Mouse (Mus musculus): Measurements from ENCODE around the gene Zfp775. TPM values are rescaled to one million over a fixed set of nuclear protein-coding genes. Genes with fewer than 3 reads are reported as not detected.

Zfp775 gene
- polyA plus RNA-seq, 1 experiment from 2014 or later, result 9.8 TPM

DNA sequence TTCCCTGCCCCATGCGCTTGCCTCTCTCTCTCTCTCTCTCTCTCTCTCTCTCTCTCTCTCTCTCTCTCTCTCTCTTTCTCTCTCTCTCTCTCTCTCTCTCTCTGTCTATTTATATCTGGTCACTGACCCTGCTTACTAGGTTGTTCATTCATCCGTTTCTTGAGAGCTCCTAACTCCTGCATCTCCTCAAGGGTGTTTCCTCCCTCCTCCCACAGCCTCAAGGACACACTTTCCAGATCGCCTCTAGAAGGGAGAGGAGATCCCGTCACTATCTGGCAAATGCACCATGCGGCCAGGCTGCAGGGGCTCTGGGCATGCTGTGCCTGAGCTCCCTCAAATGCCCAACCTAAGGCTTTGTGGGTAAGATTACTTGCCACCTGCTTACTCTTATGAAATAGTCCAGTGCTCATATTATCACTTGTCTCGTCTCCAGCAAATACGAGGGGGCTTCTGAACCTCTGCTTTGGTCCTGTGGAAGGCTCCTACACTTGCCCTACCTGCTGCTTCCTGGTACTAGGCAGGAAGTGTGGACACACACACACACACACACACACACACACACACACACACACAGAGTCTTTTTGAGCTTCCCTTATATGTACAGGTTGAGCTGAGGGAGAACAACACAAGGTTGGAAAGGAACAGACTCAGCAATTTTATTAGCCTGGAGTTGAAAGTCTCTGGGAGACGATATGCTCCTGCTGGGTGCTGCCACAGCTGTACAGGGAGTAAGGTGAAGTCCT, 32.6 kb upstream of the Zfp775 start:
- WGBS, result 88% methylated on average over 8 of the region's 8 CpGs
- Histone ChIP-seq H3K9me3 (peaks cover 5% of the 10 kb centered on the region; the same call in 1 of the 2 replicates), H3K4me1 (peaks cover 14% of the 10 kb centered on the region; the same call in 1 of the 2 replicates), H3K36me3 (peaks cover 17% of the 10 kb centered on the region), H3K4me2 (no peak overlapping the region), H3K9ac (no peak overlapping the region), H3K27me3 (no peaks in the 10 kb centered on the region), H3K27ac (no peak overlapping the region), H3K4me3 (no peak overlapping the region)
- ATAC-seq (ENCODE audit: insufficient number of reproducible peaks, insufficient read depth, low FRiP score, low TSS enrichment, low read depth), result no peak

DNA sequence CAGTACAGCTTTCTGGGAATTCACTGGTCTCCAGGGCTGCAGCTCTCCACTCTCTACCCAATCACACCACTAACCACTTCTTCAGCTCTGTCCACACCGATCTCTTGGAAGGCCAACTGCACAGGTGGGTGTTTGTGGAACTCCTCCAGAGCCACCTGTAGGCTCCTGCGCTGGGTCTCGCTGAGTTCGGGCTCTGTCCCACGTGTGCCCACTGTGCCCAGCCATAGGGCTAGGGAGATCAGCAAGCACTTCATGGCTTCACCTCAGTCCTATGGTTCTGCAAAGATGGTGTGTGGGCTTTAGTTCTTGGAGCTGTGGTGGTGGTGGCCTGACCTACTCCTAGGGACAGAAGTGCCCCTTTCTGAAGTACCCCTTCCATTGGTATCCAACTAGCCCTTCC, 29.8 kb upstream of the Zfp775 start:
- Histone ChIP-seq H3K4me3 (no peak overlapping the region), H3K4me1 (peaks cover 5% of the 10 kb centered on the region; the same call in 1 of the 2 replicates), H3K27ac (no peak overlapping the region), H3K36me3 (peaks cover 7% of the 10 kb centered on the region), H3K9me3 (peaks cover 5% of the 10 kb centered on the region; the same call in 1 of the 2 replicates), H3K9ac (no peak overlapping the region), H3K4me2 (no peak overlapping the region), H3K27me3 (no peaks in the 10 kb centered on the region)
- WGBS, result 93% methylated on average over 5 of the region's 5 CpGs
- no peak for ATAC-seq (ENCODE audit: insufficient number of reproducible peaks, insufficient read depth, low FRiP score, low TSS enrichment, low read depth)

- Histone ChIP-seq H3K4me2 (no peak within 1 kb of the TSS), H3K27me3 (no peaks in the 10 kb centered on the region), H3K9ac (no peak within 1 kb of the TSS), H3K4me1 (peaks cover 5% of the 10 kb centered on the region; the same call in 1 of the 2 replicates), H3K9me3 (peaks cover 5% of the 10 kb centered on the region; the same call in 1 of the 2 replicates), H3K36me3 (peaks cover 7% of the 10 kb centered on the region), H3K27ac (no peak within 1 kb of the TSS), H3K4me3 (no peak within 1 kb of the TSS)
- ATAC-seq (ENCODE audit: insufficient number of reproducible peaks, insufficient read depth, low FRiP score, low TSS enrichment, low read depth), result no peak
- 18% methylated on average over 6 of the region's 6 CpGs for WGBS
Observed at GRCm38 (mm10) chr6:48572572-48573061, 29.2 kb upstream of the Zfp775 start, which contains the start of gene Rarres2. Gene Rarres2, minus strand, starts transcription at chr6:48572789.

- WGBS, result 39% methylated on average over 10 of the region's 10 CpGs
- Histone ChIP-seq H3K27ac (no peak overlapping the region), H3K9me3 (peaks cover 5% of the 10 kb centered on the region; the same call in 1 of the 2 replicates), H3K36me3 (peaks cover 7% of the 10 kb centered on the region), H3K4me1 (peaks cover 9% of the 10 kb centered on the region; the same call in 1 of the 2 replicates), H3K4me3 (no peak overlapping the region), H3K27me3 (no peaks in the 10 kb centered on the region), H3K4me2 (no peak overlapping the region), H3K9ac (no peak overlapping the region)
- no peak for ATAC-seq (ENCODE audit: insufficient number of reproducible peaks, insufficient read depth, low FRiP score, low TSS enrichment, low read depth)
Observed at GRCm38 (mm10) chr6:48573280-48573679, 28.6 kb upstream of the Zfp775 start.

GRCm38 (mm10) chr6:48573981-48574380, 27.9 kb upstream of the Zfp775 start:
- Histone ChIP-seq H3K9ac (no peak overlapping the region), H3K27me3 (no peaks in the 10 kb centered on the region), H3K4me1 (0 out of 2 replicates have a peak, but pooled peaks cover 4% of the 10 kb centered on the region), H3K4me3 (no peak overlapping the region), H3K27ac (no peak overlapping the region), H3K4me2 (no peak overlapping the region), H3K36me3 (peaks cover 7% of the 10 kb centered on the region; the same call in 1 of the 2 replicates), H3K9me3 (peaks cover 5% of the 10 kb centered on the region; the same call in 1 of the 2 replicates)
- WGBS, result 68% methylated on average over 3 of the region's 3 CpGs
- no peak for ATAC-seq (ENCODE audit: insufficient number of reproducible peaks, insufficient read depth, low FRiP score, low TSS enrichment, low read depth)

DNA sequence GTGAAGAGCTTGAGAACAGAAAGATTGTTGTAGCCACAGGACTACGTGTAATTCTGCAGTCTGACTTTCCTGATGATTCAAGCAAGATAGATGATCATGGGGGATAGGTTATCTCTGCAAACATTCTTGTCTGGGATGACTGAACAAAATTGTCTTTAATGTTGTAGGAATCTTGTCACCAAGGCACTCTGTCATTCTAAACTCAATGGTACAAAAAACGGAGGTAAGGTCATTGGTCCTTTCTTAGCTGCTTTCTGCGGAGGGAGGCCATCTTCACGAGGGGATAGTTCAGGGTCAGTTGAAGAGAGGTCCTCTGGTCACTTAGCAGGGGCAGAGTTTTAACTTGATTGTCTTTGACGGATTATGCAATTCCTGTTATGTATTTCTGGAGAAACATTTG, 23.1 kb upstream of the Zfp775 start:
- no peaks in the 10 kb centered on the region for H3K27me3 ChIP-seq
- ATAC-seq (ENCODE audit: insufficient number of reproducible peaks, insufficient read depth, low FRiP score, low TSS enrichment, low read depth), result no peak
- no peak overlapping the region for H3K4me3 ChIP-seq
- H3K4me2 ChIP-seq, result no peak overlapping the region
- no peaks in the 10 kb centered on the region for H3K36me3 ChIP-seq
- WGBS, result 65% methylated on average over 5 of the region's 5 CpGs
- H3K9me3 ChIP-seq, result no peaks in the 10 kb centered on the region
- 0 out of 2 replicates have a peak, but pooled peaks cover 4% of the 10 kb centered on the region for H3K4me1 ChIP-seq
- H3K9ac ChIP-seq, result no peak overlapping the region
- peak overlapping the region; percentile 16; the same call in 1 of the 2 replicates for H3K27ac ChIP-seq

GRCm38 (mm10) chr6:48579215-48579648, 22.6 kb upstream of the Zfp775 start:
- Histone ChIP-seq H3K4me1 (0 out of 2 replicates have a peak, but pooled peaks cover 4% of the 10 kb centered on the region), H3K9me3 (no peaks in the 10 kb centered on the region), H3K9ac (no peak overlapping the region), H3K27me3 (no peaks in the 10 kb centered on the region), H3K4me2 (peak overlapping the region; percentile 21; the same call in 1 of the 2 replicates), H3K4me3 (no peak overlapping the region), H3K36me3 (no peaks in the 10 kb centered on the region), H3K27ac (peak overlapping the region; percentile 16; the same call in 1 of the 2 replicates)
- WGBS, result 21% methylated on average over 5 of the region's 5 CpGs
- ATAC-seq (ENCODE audit: insufficient number of reproducible peaks, insufficient read depth, low FRiP score, low TSS enrichment, low read depth), result no peak

GRCm38 (mm10) chr6:48581257-48581656, 20.6 kb upstream of the Zfp775 start:
- Histone ChIP-seq H3K4me1 (0 out of 2 replicates have a peak, but pooled peaks cover 4% of the 10 kb centered on the region), H3K27me3 (no peaks in the 10 kb centered on the region), H3K9ac (no peak overlapping the region), H3K36me3 (no peaks in the 10 kb centered on the region), H3K9me3 (no peaks in the 10 kb centered on the region), H3K27ac (no peak overlapping the region), H3K4me3 (no peak overlapping the region), H3K4me2 (no peak overlapping the region)
- no peak for ATAC-seq (ENCODE audit: insufficient number of reproducible peaks, insufficient read depth, low FRiP score, low TSS enrichment, low read depth)
- 52% methylated on average over 3 of the region's 3 CpGs for WGBS

- 69% methylated on average over 3 of the region's 3 CpGs for WGBS
- Histone ChIP-seq H3K36me3 (no peaks in the 10 kb centered on the region), H3K9me3 (no peaks in the 10 kb centered on the region), H3K4me2 (no peak overlapping the region), H3K4me3 (no peak overlapping the region), H3K4me1 (0 out of 2 replicates have a peak, but pooled peaks cover 4% of the 10 kb centered on the region), H3K27ac (no peak overlapping the region), H3K27me3 (no peaks in the 10 kb centered on the region), H3K9ac (no peak overlapping the region)
- no peak for ATAC-seq (ENCODE audit: insufficient number of reproducible peaks, insufficient read depth, low FRiP score, low TSS enrichment, low read depth)
Observed at GRCm38 (mm10) chr6:48582037-48582436, 19.8 kb upstream of the Zfp775 start.

- Histone ChIP-seq H3K27me3 (no peaks in the 10 kb centered on the region), H3K4me3 (no peak within 1 kb of the TSS), H3K4me1 (peaks cover 13% of the 10 kb centered on the region), H3K9ac (peak within 1 kb of the TSS; percentile 46; the same call in 1 of the 2 replicates), H3K9me3 (no peaks in the 10 kb centered on the region), H3K27ac (peak within 1 kb of the TSS; percentile 33; the same call in 1 of the 2 replicates), H3K4me2 (no peak within 1 kb of the TSS), H3K36me3 (no peaks in the 10 kb centered on the region)
- WGBS, result 27% methylated on average over 6 of the region's 6 CpGs
- ATAC-seq (ENCODE audit: insufficient number of reproducible peaks, insufficient read depth, low FRiP score, low TSS enrichment, low read depth), result no peak
Observed at GRCm38 (mm10) chr6:48589194-48589750, 12.6 kb upstream of the Zfp775 start, which contains the start of gene Gm45021. Gene Gm45021, plus strand, starts transcription at chr6:48589610.

DNA sequence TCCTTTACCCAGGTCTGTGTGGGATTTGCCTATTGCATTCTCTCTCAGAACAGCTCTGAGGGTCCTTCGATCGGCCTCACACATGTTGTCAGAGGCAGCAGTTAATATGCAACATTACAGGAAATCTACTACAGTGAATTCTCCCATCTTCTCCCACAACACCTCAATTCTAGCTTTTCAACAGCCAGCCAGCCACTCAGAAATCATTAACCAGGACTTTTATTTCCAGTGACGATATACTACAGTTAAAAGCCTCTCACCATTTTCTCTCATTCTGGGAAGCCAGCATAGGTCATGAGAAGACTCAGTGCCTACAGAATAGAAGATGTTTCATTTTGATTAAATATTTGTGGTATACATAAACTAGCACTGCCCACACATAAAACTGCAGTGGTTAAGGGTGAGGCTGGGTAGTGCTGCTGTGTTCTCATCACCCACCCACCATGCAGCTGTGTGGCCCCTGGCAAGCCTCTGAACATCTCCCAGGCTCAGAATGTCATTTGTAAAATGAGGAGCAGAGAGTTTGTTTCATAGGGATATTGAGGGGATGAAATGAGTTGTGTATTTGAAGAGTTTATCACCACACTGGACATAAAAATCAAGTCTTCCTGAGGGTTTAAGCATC, 10.5 kb upstream of the Zfp775 start:
- Histone ChIP-seq H3K27ac (no peak overlapping the region), H3K9ac (no peak overlapping the region), H3K4me1 (peaks cover 23% of the 10 kb centered on the region), H3K27me3 (no peaks in the 10 kb centered on the region), H3K4me3 (no peak overlapping the region), H3K36me3 (peaks cover 13% of the 10 kb centered on the region), H3K9me3 (peaks cover 3% of the 10 kb centered on the region), H3K4me2 (no peak overlapping the region)
- WGBS, result 89% methylated on average over 3 of the region's 3 CpGs
- ATAC-seq (ENCODE audit: insufficient number of reproducible peaks, insufficient read depth, low FRiP score, low TSS enrichment, low read depth), result no peak

Measured in embryonic facial prominence, embryonic 13.5 days (tissue).